Mouse (Mus musculus) MEL (cell line): ENCODE data around the gene Txn2. TPM values are rescaled to one million over a fixed set of nuclear protein-coding genes. Genes with fewer than 3 reads are reported as not detected.

Source experiments
- DNase-seq: peaks from one replicate; pipeline ENCODE4 v3.0.0; 2011; ENCODE audit warnings: low read depth, low spot score
- H3K27ac ChIP-seq: 2 replicates; pipeline ENCODE4 v1.5.1; 2012; ENCODE audit warnings: low read depth, mild to moderate bottlenecking, control low read depth, low read length, moderate library complexity; ENCODE audit not compliant: control insufficient read depth
- H3K27me3 ChIP-seq, 2 experiments: fragments of 150-350 bp in 1 of 2; sonication (generic) in 1 of 2; 2 replicates each; pipeline ENCODE4 v1.6.1; 2012; ENCODE audit warnings: low read length in 2 of 2, mild to moderate bottlenecking in 2 of 2, improper control_type of control experiment in 1 of 2, moderate library complexity in 1 of 2; ENCODE audit not compliant: insufficient read depth in 2 of 2, control insufficient read depth in 1 of 2
- H3K36me3 ChIP-seq, 2 experiments: 2 replicates each; pipeline ENCODE4 v1.6.1; 2012 to 2014; ENCODE audit warnings: low read length in 2 of 2, improper control_type of control experiment in 1 of 2, inconsistent platforms in 1 of 2, mild to moderate bottlenecking in 1 of 2; ENCODE audit not compliant: insufficient read depth in 2 of 2, control insufficient read depth in 1 of 2
- H3K4me1 ChIP-seq, 2 experiments: fragments of 150-350 bp in 1 of 2; sonication (generic) in 1 of 2; 2 replicates each; pipeline ENCODE4 v1.6.1; 2012; ENCODE audit warnings: low read length in 2 of 2, improper control_type of control experiment in 1 of 2, mild to moderate bottlenecking in 1 of 2; ENCODE audit not compliant: insufficient read depth in 2 of 2, control insufficient read depth in 1 of 2
- H3K4me3 ChIP-seq, 2 experiments: fragments of 150-350 bp in 1 of 2; sonication (generic) in 1 of 2; 2 replicates each; pipeline ENCODE4 v1.5.1; 2012; ENCODE audit warnings: low read depth in 2 of 2, low read length in 2 of 2, mild to moderate bottlenecking in 2 of 2, moderate library complexity in 2 of 2, control low read depth in 1 of 2, improper control_type of control experiment in 1 of 2; ENCODE audit not compliant: control insufficient read depth in 1 of 2, insufficient read depth in 1 of 2
- H3K79me2 ChIP-seq: 2 replicates; pipeline ENCODE4 v1.6.1; 2012; ENCODE audit warnings: mild to moderate bottlenecking, low read length, moderate library complexity; ENCODE audit not compliant: control insufficient read depth, poor library complexity, insufficient read depth
- H3K9ac ChIP-seq: 2 replicates; pipeline ENCODE4 v1.6.1; 2012; ENCODE audit warnings: low read depth, mild to moderate bottlenecking, control low read depth, low read length, moderate library complexity; ENCODE audit not compliant: control insufficient read depth, poor library complexity, severe bottlenecking
- H3K9me3 ChIP-seq: fragments of 150-350 bp; sonication (generic); replicated peaks from 2 replicates; pipeline ENCODE4 v1.6.1; 2012; ENCODE audit warnings: mild to moderate bottlenecking, low read length, improper control_type of control experiment, moderate library complexity; ENCODE audit not compliant: insufficient read depth
- BHLHE40 ChIP-seq: IDR thresholded peaks from 2 replicates; pipeline ENCODE4 v1.6.1; 2012; ENCODE audit warnings: low read depth, mild to moderate bottlenecking, inconsistent platforms, low read length, improper control_type of control experiment, borderline replicate concordance
- CHD1 ChIP-seq: IDR thresholded peaks from 2 replicates; pipeline ENCODE4 v1.6.1; 2012; ENCODE audit warnings: low read depth, mild to moderate bottlenecking, inconsistent platforms, low read length, improper control_type of control experiment
- CTCF ChIP-seq, 3 experiments: IDR thresholded peaks in 2 of 3; conservative IDR thresholded peaks in 1 of 3; 2 replicates each; pipeline ENCODE4 v1.5.1; 2011 to 2012; ENCODE audit warnings: low read length in 3 of 3, low read depth in 2 of 3, mild to moderate bottlenecking in 2 of 3, improper control_type of control experiment in 1 of 3, inconsistent platforms in 1 of 3, mixed read lengths in 1 of 3, moderate library complexity in 1 of 3; ENCODE audit not compliant: control insufficient read depth in 1 of 3, insufficient read depth in 1 of 3, poor library complexity in 1 of 3, severe bottlenecking in 1 of 3
- E2F4 ChIP-seq: IDR thresholded peaks from 2 replicates; pipeline ENCODE4 v1.6.1; 2011; ENCODE audit warnings: low read depth, low read length, improper control_type of control experiment, borderline replicate concordance
- EP300 ChIP-seq, 2 experiments: IDR thresholded peaks; 2 replicates each; pipeline ENCODE4 v1.6.1; 2011; ENCODE audit warnings: improper control_type of control experiment in 2 of 2, low read length in 2 of 2, low read depth in 1 of 2, mild to moderate bottlenecking in 1 of 2
- ETS1 ChIP-seq: IDR thresholded peaks from 2 replicates; pipeline ENCODE4 v1.6.1; 2012; ENCODE audit warnings: low read depth, mild to moderate bottlenecking, inconsistent platforms, low read length, improper control_type of control experiment, moderate library complexity
- GATA1 ChIP-seq: IDR thresholded peaks from 2 replicates; pipeline ENCODE4 v1.6.1; 2011; ENCODE audit warnings: low read depth, low read length, improper control_type of control experiment
- HCFC1 ChIP-seq: IDR thresholded peaks from 2 replicates; pipeline ENCODE4 v1.6.1; 2012; ENCODE audit warnings: low read depth, mild to moderate bottlenecking, inconsistent platforms, low read length, improper control_type of control experiment, moderate library complexity
- JUND ChIP-seq: IDR thresholded peaks from 2 replicates; pipeline ENCODE4 v1.6.1; 2011; ENCODE audit warnings: low read depth, mild to moderate bottlenecking, improper control_type of control experiment, low read length
- KAT2A ChIP-seq: conservative IDR thresholded peaks from 2 replicates; pipeline ENCODE4 v1.6.1; 2012; ENCODE audit warnings: low read depth, low read length, improper control_type of control experiment, inconsistent platforms
- MAX ChIP-seq: IDR thresholded peaks from 2 replicates; pipeline ENCODE4 v1.6.1; 2011; ENCODE audit warnings: low read length, improper control_type of control experiment
- MXI1 ChIP-seq: IDR thresholded peaks from 2 replicates; pipeline ENCODE4 v1.6.1; 2011; ENCODE audit warnings: mild to moderate bottlenecking, low read depth, low read length, improper control_type of control experiment
- MYC ChIP-seq: IDR thresholded peaks from 2 replicates; pipeline ENCODE4 v1.6.1; 2011; ENCODE audit warnings: low read depth, mild to moderate bottlenecking, low read length, improper control_type of control experiment, moderate library complexity
- NELFE ChIP-seq: IDR thresholded peaks from 2 replicates; pipeline ENCODE4 v1.6.1; 2011; ENCODE audit warnings: low read depth, low read length, improper control_type of control experiment
- NRF1 ChIP-seq: IDR thresholded peaks from 2 replicates; pipeline ENCODE4 v1.6.1; 2014; ENCODE audit warnings: low read depth, mild to moderate bottlenecking, inconsistent platforms, low read length, improper control_type of control experiment, moderate library complexity; ENCODE audit not compliant: poor library complexity, insufficient read depth, severe bottlenecking
- POLR2A ChIP-seq, 2 experiments: IDR thresholded peaks; 2 replicates each; pipeline ENCODE4 v1.6.1; 2011 to 2012; ENCODE audit warnings: low read length in 2 of 2, mild to moderate bottlenecking in 2 of 2, control low read depth in 1 of 2, improper control_type of control experiment in 1 of 2, low read depth in 1 of 2, moderate library complexity in 1 of 2; ENCODE audit not compliant: control insufficient read depth in 1 of 2, insufficient read depth in 1 of 2, poor library complexity in 1 of 2
- POLR2AphosphoS2 ChIP-seq: IDR thresholded peaks from 2 replicates; pipeline ENCODE4 v1.6.1; 2011; ENCODE audit warnings: low read length, improper control_type of control experiment
- POLR2AphosphoS5 ChIP-seq: IDR thresholded peaks from 2 replicates; pipeline ENCODE4 v1.6.1; 2012; ENCODE audit warnings: low read depth, borderline replicate concordance, mild to moderate bottlenecking, inconsistent platforms, low read length, moderate library complexity, mixed read lengths
- RAD21 ChIP-seq: IDR thresholded peaks from 2 replicates; pipeline ENCODE4 v1.6.1; 2011; ENCODE audit warnings: mild to moderate bottlenecking, low read depth, low read length, improper control_type of control experiment
- SIN3A ChIP-seq: IDR thresholded peaks from 2 replicates; pipeline ENCODE4 v1.6.1; 2012; ENCODE audit warnings: low read length, improper control_type of control experiment, inconsistent platforms
- TCF12 ChIP-seq: IDR thresholded peaks from 2 replicates; pipeline ENCODE4 v1.6.1; 2014; ENCODE audit warnings: low read depth, mild to moderate bottlenecking, inconsistent platforms, low read length, improper control_type of control experiment, moderate library complexity
- UBTF ChIP-seq: IDR thresholded peaks from 2 replicates; pipeline ENCODE4 v1.6.1; 2012; ENCODE audit warnings: low read depth, mild to moderate bottlenecking, inconsistent platforms, low read length, improper control_type of control experiment, moderate library complexity, borderline replicate concordance; ENCODE audit not compliant: insufficient read depth
- USF1 ChIP-seq: IDR thresholded peaks from 2 replicates; pipeline ENCODE4 v1.6.1; 2014; ENCODE audit warnings: low read depth, mild to moderate bottlenecking, inconsistent platforms, low read length, improper control_type of control experiment, moderate library complexity
- USF2 ChIP-seq, 2 experiments: IDR thresholded peaks; 2 replicates each; pipeline ENCODE4 v1.6.1; 2011 to 2012; ENCODE audit warnings: improper control_type of control experiment in 2 of 2, low read length in 2 of 2, borderline replicate concordance in 1 of 2, inconsistent platforms in 1 of 2, low read depth in 1 of 2, mild to moderate bottlenecking in 1 of 2; ENCODE audit not compliant: insufficient read depth in 1 of 2
- ZC3H11A ChIP-seq: IDR thresholded peaks from 2 replicates; pipeline ENCODE4 v1.6.1; 2012; ENCODE audit warnings: low read depth, mild to moderate bottlenecking, inconsistent platforms, low read length, improper control_type of control experiment
- ZKSCAN1 ChIP-seq: IDR thresholded peaks from 2 replicates; pipeline ENCODE4 v1.6.1; 2012; ENCODE audit warnings: low read depth, mild to moderate bottlenecking, inconsistent platforms, low read length, improper control_type of control experiment, moderate library complexity
- ZMIZ1 ChIP-seq: IDR thresholded peaks from 2 replicates; pipeline ENCODE4 v1.6.1; 2012; ENCODE audit warnings: low read depth, mild to moderate bottlenecking, inconsistent platforms, low read length, improper control_type of control experiment, moderate library complexity
- polyA plus RNA-seq, 2 experiments: library from polyadenylated mRNA; stranded (reverse) in 1 of 2; unstranded in 1 of 2; fragments of >175 nt in 1 of 2; fragments of >200 nt in 1 of 2; gene quantifications; 2 replicates each; pipeline versions ENCODE4 v1.2.1 to v1.2.4; 2012; ENCODE audit warnings: low replicate concordance in 2 of 2, low read depth in 1 of 2; ENCODE audit not compliant: insufficient read length in 2 of 2, insufficient read depth in 1 of 2, missing spikeins in 1 of 2
- total RNA-seq: library from RNA; depleted of rRNA; stranded (reverse); fragments of 300-350 nt; gene quantifications from 2 replicates; pipeline ENCODE4 v1.2.3, GENCODE M21; 2012

Txn2 gene
- total and polyA plus RNA-seq, 3 experiments: 114 to 416 (median 207) TPM

GRCm38 (mm10) chr15:77977663-77978062 is 48.9 kb upstream of the Txn2 start:
- H3K27ac ChIP-seq: no peak overlapping the region
- TF ChIP-seq BHLHE40: peak; percentile 16; the same call in 1 of the 2 replicates
- TF ChIP-seq JUND: no peak
- 0 out of 2 replicates have a peak, but pooled peaks have one; percentile 62 for TF ChIP-seq MYC
- TF ChIP-seq GATA1: peak; percentile 40; the same call in 1 of the 2 replicates
- TF ChIP-seq ZMIZ1: no peak
- TF ChIP-seq RAD21: no peak
- no peak for TF ChIP-seq CTCF (IDR thresholded peaks at IDR 0.05 in 2 of 3, conservative IDR thresholded peaks at IDR 0.05 in 1 of 3; ENCODE audit: control insufficient read depth in 1 of 3, insufficient read depth in 1 of 3, low read depth in 2 of 3, low read length in 3 of 3, poor library complexity in 1 of 3, severe bottlenecking in 1 of 3)
- no peak for TF ChIP-seq POLR2A (IDR thresholded peaks at IDR 0.05; ENCODE audit: control insufficient read depth in 1 of 2, insufficient read depth in 1 of 2, low read depth in 1 of 2, low read length in 2 of 2, poor library complexity in 1 of 2)
- TF ChIP-seq EP300 (IDR thresholded peaks at IDR 0.05; ENCODE audit: low read depth in 1 of 2, low read length in 2 of 2): 0 out of 4 replicates have a peak, but pooled peaks of 1 of the 2 experiments have one; percentile 9
- TF ChIP-seq ETS1: 0 out of 2 replicates have a peak, but pooled peaks have one; percentile 20
- TF ChIP-seq MXI1: peak; percentile 76; the same call in 1 of the 2 replicates
- peak; percentile 35; the same call in 1 of the 2 replicates for TF ChIP-seq SIN3A
- peak; percentile 89 for TF ChIP-seq MAX
- TF ChIP-seq, all 39 proteins: peak for 8
- DNase-seq: peak; percentile 49
- H3K9ac ChIP-seq: no peak overlapping the region
- 0 out of 4 replicates have a peak, but pooled peaks cover 0 to 2% of the 10 kb centered on the region in 2 experiments for H3K27me3 ChIP-seq
- no peaks in the 10 kb centered on the region for H3K79me2 ChIP-seq
- H3K4me1 ChIP-seq: peaks cover 5 to 26% of the 10 kb centered on the region in 2 experiments
- H3K9me3 ChIP-seq: no peaks in the 10 kb centered on the region
- no peak overlapping the region for H3K4me3 ChIP-seq
- peaks cover 0 to 19% of the 10 kb centered on the region in 2 experiments; a peak in 2 of 4 replicates for H3K36me3 ChIP-seq

GRCm38 (mm10) chr15:77974165-77974841 is 45.5 kb upstream of the Txn2 start:
- Histone ChIP-seq H3K9me3 (no peaks in the 10 kb centered on the region), H3K27me3 (no peaks in the 10 kb centered on the region), H3K27ac (peak overlapping the region; percentile 62), H3K9ac (peak overlapping the region; percentile 29), H3K4me3 (no peak overlapping the region; a peak in 1 of 4 replicates), H3K4me1 (peaks cover 5 to 35% of the 10 kb centered on the region in 2 experiments), H3K79me2 (peaks cover 18% of the 10 kb centered on the region), H3K36me3 (peaks cover 0 to 24% of the 10 kb centered on the region in 2 experiments; a peak in 2 of 4 replicates)
- peak; percentile 64 for DNase-seq
- no peak for TF ChIP-seq ZC3H11A
- TF ChIP-seq BHLHE40: no peak
- TF ChIP-seq ETS1: peak; percentile 66
- no peak for TF ChIP-seq CHD1
- no peak for TF ChIP-seq ZKSCAN1
- no peak for TF ChIP-seq USF1
- no peak for TF ChIP-seq POLR2A (IDR thresholded peaks at IDR 0.05; ENCODE audit: control insufficient read depth in 1 of 2, insufficient read depth in 1 of 2, low read depth in 1 of 2, low read length in 2 of 2, poor library complexity in 1 of 2)
- TF ChIP-seq NELFE: no peak
- TF ChIP-seq CTCF (IDR thresholded peaks at IDR 0.05 in 2 of 3, conservative IDR thresholded peaks at IDR 0.05 in 1 of 3; ENCODE audit: control insufficient read depth in 1 of 3, insufficient read depth in 1 of 3, low read depth in 2 of 3, low read length in 3 of 3, poor library complexity in 1 of 3, severe bottlenecking in 1 of 3): no peak
- no peak for TF ChIP-seq KAT2A
- TF ChIP-seq EP300 (IDR thresholded peaks at IDR 0.05; ENCODE audit: low read depth in 1 of 2, low read length in 2 of 2): peak; percentile 70 to 73; a peak in 3 of 4 replicates
- no peak for TF ChIP-seq UBTF
- TF ChIP-seq GATA1: peak; percentile 83
- no peak for TF ChIP-seq NRF1
- TF ChIP-seq POLR2AphosphoS5: no peak
- peak; percentile 45 for TF ChIP-seq SIN3A
- peak; percentile 30; the same call in 1 of the 2 replicates for TF ChIP-seq HCFC1
- TF ChIP-seq MYC: peak; percentile 31; the same call in 1 of the 2 replicates
- no peak for TF ChIP-seq POLR2AphosphoS2
- no peak for TF ChIP-seq MAX
- no peak for TF ChIP-seq E2F4
- no peak for TF ChIP-seq USF2 (IDR thresholded peaks at IDR 0.05; ENCODE audit: borderline replicate concordance in 1 of 2, insufficient read depth in 1 of 2, low read depth in 1 of 2, low read length in 2 of 2)
- peak; percentile 79 for TF ChIP-seq TCF12
